Mouse (Mus musculus) layer of hippocampus, postnatal 25 days (tissue): ENCODE results near the gene Ppp1r16b. TPM values are rescaled to one million over a fixed set of nuclear protein-coding genes. Genes with fewer than 3 reads are reported as not detected.

Experiments used
- DNase-seq, 2 experiments: peaks; one replicate each; pipeline ENCODE4 v3.0.0; 2022; ENCODE audit warnings: mixed read lengths in 2 of 2, low spot score in 1 of 2; ENCODE audit errors: extremely low spot score in 1 of 2
- total RNA-seq, 2 experiments: library from RNA; stranded (reverse); gene quantifications; 2 replicates each; pipeline ENCODE4 v1.2.3; 2021

Gene Ppp1r16b
- total RNA-seq, 2 experiments from 2014 or later, result 138 to 141 TPM

DNA sequence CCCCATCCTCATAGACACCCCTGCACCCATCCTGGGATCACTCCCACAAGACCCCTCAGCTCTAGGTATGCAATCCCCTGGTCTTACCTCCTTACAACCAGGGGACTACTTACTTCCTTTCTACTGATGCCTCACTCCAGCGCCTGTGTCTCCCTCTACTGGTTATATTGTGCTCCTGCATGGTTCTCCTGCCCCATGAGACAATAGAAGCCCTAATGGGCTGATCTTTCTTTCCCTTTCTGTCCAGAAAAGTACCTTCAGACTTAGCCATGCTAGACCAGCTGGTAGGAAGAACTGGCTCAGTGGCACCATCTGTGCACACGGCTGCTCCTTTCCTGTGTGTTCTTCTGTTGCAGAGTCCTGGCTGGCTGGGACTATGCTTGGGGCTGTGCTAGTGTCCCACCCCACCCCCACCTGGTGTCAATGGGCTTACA lies 79.9 kb downstream of the Ppp1r16b start:
- DNase-seq, result no peak

DNA sequence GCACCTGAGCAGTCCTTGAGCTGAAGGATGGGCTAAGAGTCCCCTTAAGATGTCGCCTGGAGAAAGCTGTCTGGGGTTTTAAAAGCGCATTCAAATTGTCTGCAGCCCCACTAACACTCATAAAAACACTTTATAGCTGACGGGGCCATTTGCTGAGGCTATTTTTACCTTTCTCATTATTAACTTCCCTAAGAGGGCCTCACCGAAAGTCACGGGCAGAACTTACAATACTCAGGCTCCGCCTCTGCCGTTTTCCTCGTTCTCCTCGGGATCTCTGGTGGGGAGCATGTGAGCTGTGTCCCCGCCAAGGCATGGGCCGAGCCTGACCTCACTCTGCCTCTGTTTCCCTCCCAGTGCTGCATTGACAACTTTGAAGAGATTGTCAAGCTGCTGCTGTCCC lies 81.0 kb downstream of the Ppp1r16b start:
- no peak for DNase-seq

GRCm38 (mm10) chr2:158749366-158749765 lies 84.2 kb downstream of the Ppp1r16b start:
- DNase-seq, result no peak

GRCm38 (mm10) chr2:158760231-158760630 lies 95.0 kb downstream of the Ppp1r16b start:
- no peak for DNase-seq

DNA sequence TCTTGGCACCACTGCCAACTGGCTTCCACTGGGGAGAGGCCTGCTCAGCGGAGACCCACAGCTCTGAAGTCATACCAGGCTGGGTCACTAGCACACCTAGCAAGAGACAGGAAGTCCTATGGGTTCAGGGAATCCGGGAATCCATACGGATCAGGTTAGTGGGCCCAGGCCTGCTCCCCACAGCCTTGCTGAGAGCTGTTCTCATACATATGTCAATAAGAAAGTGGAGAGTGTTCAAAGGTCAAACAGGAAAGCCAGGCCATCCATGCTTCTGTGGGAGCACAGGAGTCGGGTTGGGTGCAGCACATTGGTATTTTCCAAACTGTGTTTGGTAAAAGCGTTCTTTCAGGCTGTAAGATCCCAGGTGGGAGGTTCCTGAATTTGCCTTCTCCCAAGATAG lies 97.1 kb downstream of the Ppp1r16b start:
- no peak for DNase-seq

- DNase-seq, result peak; percentile 85 to 89
These were observed 102.6 kb downstream of the Ppp1r16b start, which contains the start of gene Fam83d for GRCm38 (mm10) chr2:158767742-158768339. Gene Fam83d, plus strand, starts transcription at chr2:158768093.

- DNase-seq, result no peak
These were observed 103.2 kb downstream of the Ppp1r16b start for GRCm38 (mm10) chr2:158768350-158768749.

GRCm38 (mm10) chr2:158768771-158769170 lies 103.6 kb downstream of the Ppp1r16b start:
- no peak for DNase-seq

GRCm38 (mm10) chr2:158770126-158770757 lies 105.0 kb downstream of the Ppp1r16b start:
- no peak for DNase-seq

DNA sequence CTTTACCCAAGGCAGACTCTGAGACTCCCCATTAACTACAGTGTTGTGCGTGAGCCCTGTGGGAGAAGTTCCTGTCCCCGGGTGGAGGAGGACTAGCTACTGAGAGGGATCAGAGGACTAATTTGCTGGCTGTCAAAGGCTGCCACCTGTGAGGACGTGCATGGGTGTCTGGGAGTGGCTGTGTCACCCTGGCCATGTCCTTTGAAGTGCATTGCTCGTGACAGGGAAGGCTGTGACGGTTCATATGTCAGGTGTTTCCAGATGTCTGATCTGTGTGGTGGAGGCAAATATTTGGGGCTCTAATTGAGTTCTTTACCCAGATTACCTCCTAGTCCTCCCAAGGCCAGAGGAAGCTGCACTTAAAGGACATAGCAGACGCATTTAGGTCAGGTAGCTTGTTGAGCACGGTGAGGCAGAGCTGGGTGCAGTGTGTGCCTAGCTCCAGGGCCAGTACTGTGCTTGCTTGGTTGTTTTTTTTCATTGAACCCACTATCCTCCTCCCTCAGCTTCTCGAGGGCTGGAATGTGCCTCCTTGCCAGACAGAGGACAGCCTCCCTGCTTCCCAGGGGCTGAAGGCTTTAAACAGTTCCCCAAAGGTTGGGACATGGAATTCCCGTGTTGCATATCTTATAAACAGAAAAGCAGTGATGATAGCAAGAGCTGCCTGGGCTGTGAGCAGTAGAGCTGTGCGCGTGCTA lies 106.0 kb downstream of the Ppp1r16b start:
- DNase-seq, result no peak

- no peak for DNase-seq
These were observed 107.6 kb downstream of the Ppp1r16b start for GRCm38 (mm10) chr2:158772808-158773207.

DNA sequence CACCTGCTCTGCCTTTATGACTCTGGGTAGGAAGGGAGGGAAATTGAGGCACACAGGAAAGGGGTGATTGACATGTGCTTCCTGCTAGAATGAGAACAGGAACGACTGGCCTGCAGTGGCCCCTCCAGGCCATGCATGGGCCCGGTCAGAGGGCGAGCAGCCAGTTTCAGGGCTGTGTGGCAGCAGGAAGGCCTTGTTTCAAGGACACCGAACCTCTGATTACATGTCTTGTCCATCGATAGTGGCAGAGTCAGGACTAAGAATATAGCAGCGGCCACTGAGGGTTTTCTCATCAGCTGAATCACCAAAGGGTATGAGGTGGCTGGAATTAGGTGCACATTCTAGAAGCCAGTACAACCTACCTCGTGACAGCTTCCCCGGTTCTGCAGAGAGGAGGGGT lies 109.7 kb downstream of the Ppp1r16b start:
- no peak for DNase-seq

DNA sequence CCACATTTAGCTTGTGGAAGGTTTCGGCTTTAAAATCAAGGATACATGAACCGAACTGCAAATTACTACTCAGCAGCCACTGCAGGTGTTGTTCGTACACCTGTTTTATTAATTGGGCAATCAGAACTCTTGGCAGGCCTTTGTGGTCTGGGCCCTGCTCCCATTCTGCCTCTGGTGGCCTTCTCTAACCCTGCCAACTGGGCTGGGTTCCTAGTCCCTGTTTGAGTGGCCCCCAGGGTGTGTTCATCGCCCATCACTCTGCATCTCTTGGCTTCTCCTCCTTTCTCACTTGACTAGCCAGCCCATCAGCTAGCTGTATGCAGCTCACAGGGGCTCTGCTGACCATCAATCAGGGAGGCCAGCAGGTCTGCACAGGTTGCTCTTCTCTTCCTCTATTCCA lies 111.5 kb downstream of the Ppp1r16b start:
- no peak for DNase-seq

DNA sequence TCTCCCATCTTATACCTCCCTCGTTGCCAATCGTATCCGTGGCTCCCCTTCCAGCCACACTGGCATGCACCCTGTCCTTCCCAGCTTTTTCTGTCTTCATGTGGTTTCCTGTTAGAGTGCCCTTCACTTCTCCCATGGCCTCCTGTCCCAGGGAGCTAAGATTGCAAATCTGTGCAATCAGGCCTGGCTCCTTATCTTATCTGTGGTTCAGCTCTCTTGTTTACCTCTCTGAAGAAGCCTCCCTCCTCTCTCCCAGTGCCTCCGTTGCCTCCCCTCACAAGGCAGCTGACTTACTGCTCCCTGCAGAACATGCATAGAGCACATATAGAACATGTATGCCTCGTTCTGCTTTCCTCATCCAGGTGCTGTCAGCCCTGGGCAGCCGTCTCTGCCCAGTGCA lies 112.3 kb downstream of the Ppp1r16b start:
- no peak for DNase-seq

DNA sequence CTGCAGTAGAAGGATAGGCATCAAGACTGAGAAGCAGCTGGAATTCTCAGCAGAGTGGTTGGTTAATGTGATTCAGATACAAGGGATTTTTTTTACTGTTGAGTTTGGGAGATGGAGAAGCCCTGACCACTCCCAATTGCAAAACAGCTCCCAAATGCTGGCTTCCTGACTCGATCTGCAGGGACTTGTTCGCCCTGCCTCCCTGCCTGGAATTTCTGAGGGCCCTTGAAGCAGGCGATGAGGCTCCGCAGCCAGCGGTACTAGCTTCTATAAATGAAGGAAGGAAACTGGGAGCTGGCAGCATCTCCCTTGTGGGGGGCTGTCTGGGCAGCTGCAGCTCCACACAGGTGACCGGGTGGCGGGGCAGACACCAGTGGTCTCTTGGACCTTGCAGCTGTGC lies 113.2 kb downstream of the Ppp1r16b start:
- DNase-seq, result no peak

DNA sequence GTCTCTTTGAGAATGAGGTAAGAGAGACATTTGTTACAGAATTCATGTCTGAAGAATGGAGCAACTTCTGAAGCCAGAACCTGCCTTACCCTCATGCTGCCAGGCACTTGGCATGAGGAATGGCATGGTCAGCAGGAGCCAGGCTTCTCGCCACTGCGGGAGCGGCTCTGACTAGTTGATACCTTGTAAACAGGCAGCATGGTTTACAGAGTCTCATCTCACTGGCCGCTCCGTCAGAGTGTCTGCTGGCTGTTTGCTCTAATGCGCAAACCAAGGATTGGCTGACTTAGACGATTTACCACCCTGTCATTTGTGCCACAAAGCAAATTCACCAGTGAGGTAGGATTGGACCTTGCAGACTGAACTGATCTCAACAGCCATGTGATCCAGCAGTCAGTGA lies 115.9 kb downstream of the Ppp1r16b start:
- no peak for DNase-seq

- DNase-seq, result no peak
These were observed 122.0 kb downstream of the Ppp1r16b start for GRCm38 (mm10) chr2:158786927-158787795.

GRCm38 (mm10) chr2:158794494-158795004 lies 129.4 kb downstream of the Ppp1r16b start, which contains the start of gene Dhx35:
Gene Dhx35, plus strand, starts transcription at chr2:158794807.
- DNase-seq, result peak; percentile 78 to 80

GRCm38 (mm10) chr2:158795043-158795442 lies 129.8 kb downstream of the Ppp1r16b start:
- no peak for DNase-seq

DNA sequence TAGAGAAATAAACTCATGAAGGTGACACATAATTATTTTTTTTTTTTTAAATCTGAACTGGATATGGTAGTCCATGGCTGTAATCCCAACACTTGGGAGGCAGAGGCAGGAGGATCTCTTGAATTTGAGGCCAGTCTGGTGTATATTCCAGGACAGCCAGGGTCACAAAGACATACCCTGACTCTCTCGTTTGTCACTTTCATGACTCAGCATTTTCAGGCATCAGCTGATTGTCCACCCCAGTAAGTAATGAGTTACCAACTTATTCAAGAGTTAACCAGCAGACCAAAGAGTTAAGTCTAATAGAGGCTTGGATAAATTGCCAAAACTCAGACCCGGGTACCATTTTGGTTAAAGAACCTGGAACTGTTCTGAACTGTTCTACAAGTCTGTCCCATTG lies 130.7 kb downstream of the Ppp1r16b start:
- no peak for DNase-seq
